Mouse (Mus musculus): Measurements from ENCODE around the gene M6pr.

M6pr gene

GRCm38 (mm10) chr6:122308505-122309393 is at the start of gene M6pr:
Gene M6pr (plus strand): TSS chr6:122308720.
- DNase-seq = peak; percentile 94 to 96

- no peak for DNase-seq
These were observed 46.0 kb upstream of the M6pr start for GRCm38 (mm10) chr6:122262543-122262942.

- peak; percentile 94 to 95 for DNase-seq
These were observed 40.0 kb upstream of the M6pr start for GRCm38 (mm10) chr6:122268561-122268960.

GRCm38 (mm10) chr6:122269170-122269569 is 39.4 kb upstream of the M6pr start:
- DNase-seq = no peak

- no peak for DNase-seq
These were observed 38.4 kb upstream of the M6pr start for GRCm38 (mm10) chr6:122270152-122270551.

- no peak for DNase-seq
These were observed 34.0 kb upstream of the M6pr start for GRCm38 (mm10) chr6:122274546-122274945.

GRCm38 (mm10) chr6:122276565-122276964 is 32.0 kb upstream of the M6pr start:
- DNase-seq = no peak

GRCm38 (mm10) chr6:122282782-122283181 is 25.7 kb upstream of the M6pr start, which contains the start of gene Klrg1:
Gene Klrg1 (minus strand): TSS chr6:122282882.
- DNase-seq = no peak

- DNase-seq = no peak
These were observed 25.1 kb upstream of the M6pr start for GRCm38 (mm10) chr6:122283429-122283828.

- no peak for DNase-seq
These were observed 24.2 kb upstream of the M6pr start for GRCm38 (mm10) chr6:122284304-122284703.

- DNase-seq = no peak
These were observed 23.7 kb upstream of the M6pr start for GRCm38 (mm10) chr6:122284823-122285222.

GRCm38 (mm10) chr6:122288263-122288662 is 20.3 kb upstream of the M6pr start:
- DNase-seq = no peak

- DNase-seq = no peak
These were observed 19.2 kb upstream of the M6pr start for GRCm38 (mm10) chr6:122289313-122289712.

- no peak for DNase-seq
These were observed 18.3 kb upstream of the M6pr start for GRCm38 (mm10) chr6:122290253-122290652.

GRCm38 (mm10) chr6:122291264-122291663 is 17.3 kb upstream of the M6pr start:
- DNase-seq = no peak

GRCm38 (mm10) chr6:122291735-122292134 is 16.8 kb upstream of the M6pr start:
- no peak for DNase-seq

- no peak for DNase-seq
These were observed 16.3 kb upstream of the M6pr start for GRCm38 (mm10) chr6:122292184-122292583.

- no peak for DNase-seq
These were observed 15.4 kb upstream of the M6pr start for GRCm38 (mm10) chr6:122293121-122293520.

- no peak for DNase-seq
These were observed 14.7 kb upstream of the M6pr start for GRCm38 (mm10) chr6:122293796-122294195.

- no peak for DNase-seq
These were observed 14.2 kb upstream of the M6pr start for GRCm38 (mm10) chr6:122294290-122294689.

- DNase-seq = no peak
These were observed 13.3 kb upstream of the M6pr start for GRCm38 (mm10) chr6:122295242-122295641.

GRCm38 (mm10) chr6:122296918-122297278 is 11.6 kb upstream of the M6pr start:
- DNase-seq = no peak

- peak; percentile 7 to 17 for DNase-seq
These were observed 11.0 kb upstream of the M6pr start for GRCm38 (mm10) chr6:122297279-122298222.

Data from cerebellum, postnatal 36 days (tissue).